In the genomic region with DNA sequence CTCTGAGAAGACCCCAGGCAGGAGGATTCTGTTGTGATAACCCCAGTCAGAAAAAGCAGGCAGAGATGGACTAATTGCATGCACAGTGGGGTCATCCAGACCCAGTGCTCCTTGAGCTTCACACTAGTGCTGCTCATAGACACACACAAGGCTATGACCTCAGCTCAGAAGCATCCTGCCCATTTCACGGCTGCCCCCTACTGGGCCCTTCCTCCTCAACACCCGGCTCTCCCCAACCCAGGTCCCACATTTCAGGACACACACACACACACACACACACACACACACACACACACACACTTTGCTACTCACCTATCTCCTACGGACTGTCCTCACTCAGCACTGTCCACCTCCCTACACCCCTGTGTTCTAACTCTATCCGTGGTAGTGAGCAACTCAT, we compare ENCODE assay signal across 8 mouse cellular contexts. TPM values are rescaled to one million over a fixed set of nuclear protein-coding genes. Genes with fewer than 3 reads are reported as not detected.
DNase-seq lines count a peak whose midpoint lies in the region; ATAC-seq and TF ChIP-seq lines count a peak whose summit lies in the region.

No protein-coding gene starts in this region.

- H3K4me2 ChIP-seq in forebrain, embryonic 11.5 days (ENCODE audit: low read depth, low read length, severe bottlenecking): no peak overlapping the region
- no peak overlapping the region for H3K4me2 ChIP-seq in forebrain, embryonic 13.5 days
- no peak overlapping the region for H3K4me2 ChIP-seq in embryonic facial prominence, embryonic 14.5 days (ENCODE audit: low read depth, low read length)
- H3K4me2 ChIP-seq in kidney, postnatal 0 days (ENCODE audit: low read length): no peak overlapping the region
- no peak overlapping the region for H3K4me2 ChIP-seq in midbrain, postnatal 0 days (ENCODE audit: low read depth, low read length, poor library complexity, severe bottlenecking)

- TF ChIP-seq CTCF in testis, adult 2 months (IDR thresholded peaks at IDR 0.05; ENCODE audit: control insufficient read depth, insufficient read depth, insufficient replicate concordance, low read depth, low read length): peak; percentile 33; the same call in 1 of the 2 replicates
- TF ChIP-seq CTCF in kidney, postnatal 0 days (IDR thresholded peaks at IDR 0.05; ENCODE audit: low read depth): peak; percentile 67
- peak; percentile 60 for TF ChIP-seq CTCF in midbrain, postnatal 0 days (IDR thresholded peaks at IDR 0.05)

- DNase-seq in forebrain, embryonic 11.5 days (ENCODE audit: low spot score): peak; percentile 72
- no peak for DNase-seq in testis, postnatal 14 days (ENCODE audit: low spot score)
- DNase-seq in embryonic facial prominence, embryonic 14.5 days (ENCODE audit: low spot score): no peak
- DNase-seq in kidney, postnatal 0 days (ENCODE audit: low spot score): peak; percentile 64
- peak; percentile 36 for DNase-seq in midbrain, postnatal 0 days (ENCODE audit: low spot score)
- DNase-seq in frontal cortex, postnatal 10 days (ENCODE audit: low spot score in 2 of 2): no peak

- H3K9ac ChIP-seq in forebrain, embryonic 11.5 days (ENCODE audit: low read length): no peak overlapping the region
- H3K9ac ChIP-seq in forebrain, embryonic 13.5 days: no peak overlapping the region
- H3K9ac ChIP-seq in embryonic facial prominence, embryonic 14.5 days (ENCODE audit: low read depth, low read length): no peak overlapping the region
- no peak overlapping the region for H3K9ac ChIP-seq in kidney, postnatal 0 days (ENCODE audit: low read depth, low read length)
- H3K9ac ChIP-seq in midbrain, postnatal 0 days (replicated peaks; ENCODE audit: low read length, poor library complexity, severe bottlenecking): no peak overlapping the region

- H3K36me3 ChIP-seq in forebrain, embryonic 11.5 days (ENCODE audit: control insufficient read depth, insufficient read depth, low read length): peaks cover 11% of the 10 kb centered on the region; the same call in 1 of the 2 replicates
- H3K36me3 ChIP-seq in forebrain, embryonic 13.5 days (ENCODE audit: poor library complexity, severe bottlenecking): peaks cover 59% of the 10 kb centered on the region
- peaks cover 3% of the 10 kb centered on the region for H3K36me3 ChIP-seq in testis, adult 2 months (ENCODE audit: control insufficient read depth, insufficient read depth, low read length)
- peaks cover 52% of the 10 kb centered on the region for H3K36me3 ChIP-seq in embryonic facial prominence, embryonic 14.5 days (ENCODE audit: control insufficient read depth, insufficient read depth, low read length)
- H3K36me3 ChIP-seq in kidney, postnatal 0 days (ENCODE audit: insufficient read depth, low read length): peaks cover 40% of the 10 kb centered on the region
- peaks cover 41% of the 10 kb centered on the region for H3K36me3 ChIP-seq in midbrain, postnatal 0 days (ENCODE audit: insufficient read depth, low read length)

- H3K4me3 ChIP-seq in forebrain, embryonic 11.5 days (ENCODE audit: low read depth, low read length): no peak overlapping the region
- H3K4me3 ChIP-seq in forebrain, embryonic 13.5 days: no peak overlapping the region
- H3K4me3 ChIP-seq in testis, adult 2 months (ENCODE audit: control insufficient read depth, low read depth, low read length): no peak overlapping the region
- H3K4me3 ChIP-seq in embryonic facial prominence, embryonic 14.5 days (ENCODE audit: low read depth, low read length): no peak overlapping the region
- H3K4me3 ChIP-seq in kidney, postnatal 0 days (replicated peaks; ENCODE audit: low read depth, low read length): no peak overlapping the region
- H3K4me3 ChIP-seq in midbrain, postnatal 0 days (ENCODE audit: low read depth, low read length): no peak overlapping the region

- 0 out of 2 replicates have a peak, but pooled peaks have one; percentile 35 for ATAC-seq in forebrain, embryonic 11.5 days (replicated peaks; ENCODE audit: low FRiP score)
- ATAC-seq in forebrain, embryonic 13.5 days: no peak
- peak; percentile 63 for ATAC-seq in embryonic facial prominence, embryonic 14.5 days (ENCODE audit: low read depth)
- ATAC-seq in kidney, postnatal 0 days (replicated peaks; ENCODE audit: low FRiP score, low read depth): peak; percentile 50
- ATAC-seq in midbrain, postnatal 0 days (ENCODE audit: low FRiP score): peak; percentile 22; the same call in 1 of the 2 replicates

- H3K27ac ChIP-seq in forebrain, embryonic 11.5 days (ENCODE audit: low read depth, low read length): no peak overlapping the region
- no peak overlapping the region for H3K27ac ChIP-seq in forebrain, embryonic 13.5 days
- no peak overlapping the region for H3K27ac ChIP-seq in testis, adult 2 months (ENCODE audit: control insufficient read depth, insufficient read depth, low read depth, low read length)
- no peak overlapping the region for H3K27ac ChIP-seq in embryonic facial prominence, embryonic 14.5 days (replicated peaks; ENCODE audit: low read depth, low read length)
- H3K27ac ChIP-seq in kidney, postnatal 0 days: no peak overlapping the region
- H3K27ac ChIP-seq in midbrain, postnatal 0 days (ENCODE audit: low read depth, low read length): no peak overlapping the region

- no peaks in the 10 kb centered on the region for H3K27me3 ChIP-seq in forebrain, embryonic 11.5 days (ENCODE audit: control insufficient read depth, insufficient read depth, low read length)
- H3K27me3 ChIP-seq in forebrain, embryonic 13.5 days: no peaks in the 10 kb centered on the region
- no peaks in the 10 kb centered on the region for H3K27me3 ChIP-seq in testis, adult 2 months (ENCODE audit: control insufficient read depth, insufficient read depth, low read length)
- H3K27me3 ChIP-seq in embryonic facial prominence, embryonic 14.5 days (replicated peaks; ENCODE audit: control insufficient read depth, insufficient read depth, low read length): no peaks in the 10 kb centered on the region
- H3K27me3 ChIP-seq in kidney, postnatal 0 days (ENCODE audit: insufficient read depth, low read length): no peaks in the 10 kb centered on the region
- H3K27me3 ChIP-seq in midbrain, postnatal 0 days (ENCODE audit: insufficient read depth, low read length): no peaks in the 10 kb centered on the region

- 41% methylated on average over 4 of the region's 4 CpGs for WGBS in forebrain, embryonic 11.5 days
- WGBS in forebrain, embryonic 13.5 days: 35% methylated on average over 4 of the region's 4 CpGs
- WGBS in embryonic facial prominence, embryonic 14.5 days: 21% methylated on average over 4 of the region's 4 CpGs
- WGBS in kidney, postnatal 0 days: 23% methylated on average over 4 of the region's 4 CpGs
- WGBS in midbrain, postnatal 0 days: 47% methylated on average over 4 of the region's 4 CpGs

- no peak for TF ChIP-seq POLR2A in testis, adult 2 months (IDR thresholded peaks at IDR 0.05; ENCODE audit: control insufficient read depth, low read depth, low read length)

- H3K9me3 ChIP-seq in forebrain, embryonic 11.5 days (ENCODE audit: control insufficient read depth, low read length): no peaks in the 10 kb centered on the region
- no peaks in the 10 kb centered on the region for H3K9me3 ChIP-seq in forebrain, embryonic 13.5 days (replicated peaks)
- no peaks in the 10 kb centered on the region for H3K9me3 ChIP-seq in embryonic facial prominence, embryonic 14.5 days (ENCODE audit: control insufficient read depth, low read length)
- H3K9me3 ChIP-seq in kidney, postnatal 0 days (replicated peaks; ENCODE audit: low read length): no peaks in the 10 kb centered on the region
- no peaks in the 10 kb centered on the region for H3K9me3 ChIP-seq in midbrain, postnatal 0 days (ENCODE audit: low read length)

- no peaks in the 10 kb centered on the region for H3K4me1 ChIP-seq in forebrain, embryonic 11.5 days (replicated peaks; ENCODE audit: control insufficient read depth, insufficient read depth, low read length)
- H3K4me1 ChIP-seq in forebrain, embryonic 13.5 days: no peaks in the 10 kb centered on the region
- H3K4me1 ChIP-seq in testis, adult 2 months (ENCODE audit: control insufficient read depth, insufficient read depth, low read length): no peaks in the 10 kb centered on the region
- no peaks in the 10 kb centered on the region for H3K4me1 ChIP-seq in embryonic facial prominence, embryonic 14.5 days (ENCODE audit: control insufficient read depth, insufficient read depth, low read length)
- no peaks in the 10 kb centered on the region for H3K4me1 ChIP-seq in kidney, postnatal 0 days (replicated peaks; ENCODE audit: insufficient read depth, low read length)
- no peaks in the 10 kb centered on the region for H3K4me1 ChIP-seq in midbrain, postnatal 0 days (ENCODE audit: insufficient read depth, low read length)

RNA-seq across cellular contexts. Expression of a gene that starts 16.4 kb away (rescaled TPM):
- 57.6 and 59.2 TPM in 2 replicates for polyA plus RNA-seq in forebrain, embryonic 11.5 days (2014; fragmentation: Nextera tagmentation; extraction: Ambion mirVana)
- polyA plus RNA-seq in forebrain, embryonic 13.5 days (2015; fragmentation: Nextera tagmentation; extraction: Ambion mirVana): 57.1 and 61.2 TPM in 2 replicates
- polyA plus RNA-seq in testis, adult 2 months (2012; rRNA removed): 14.8 and 15.6 TPM in 2 replicates
- polyA plus RNA-seq in embryonic facial prominence, embryonic 14.5 days (2014; fragmentation: Nextera tagmentation; extraction: Ambion mirVana): 87.3 and 87.4 TPM in 2 replicates
- 99.2 and 102 TPM in 2 replicates for polyA plus RNA-seq in kidney, postnatal 0 days (2015; fragmentation: Nextera tagmentation; extraction: Ambion mirVana)
- total RNA-seq in midbrain, postnatal 0 days (2014; rRNA removed): 23.6 and 25.8 TPM in 2 replicates
- polyA plus RNA-seq in midbrain, postnatal 0 days (2015; fragmentation: Nextera tagmentation; extraction: Ambion mirVana): 41.8 and 48.0 TPM in 2 replicates

RNA-seq across cellular contexts. Expression of a gene that starts 18.0 kb away (rescaled TPM):
- 26.7 and 27.8 TPM in 2 replicates for polyA plus RNA-seq in forebrain, embryonic 11.5 days (2014; fragmentation: Nextera tagmentation; extraction: Ambion mirVana)
- 30.3 and 32.7 TPM in 2 replicates for polyA plus RNA-seq in forebrain, embryonic 13.5 days (2015; fragmentation: Nextera tagmentation; extraction: Ambion mirVana)
- 5.5 and 7.5 TPM in 2 replicates for polyA plus RNA-seq in testis, adult 2 months (2012; rRNA removed)
- polyA plus RNA-seq in embryonic facial prominence, embryonic 14.5 days (2014; fragmentation: Nextera tagmentation; extraction: Ambion mirVana): 20.8 and 22.8 TPM in 2 replicates
- polyA plus RNA-seq in kidney, postnatal 0 days (2015; fragmentation: Nextera tagmentation; extraction: Ambion mirVana): 22.8 and 24.9 TPM in 2 replicates
- 79.0 and 81.6 TPM in 2 replicates for total RNA-seq in midbrain, postnatal 0 days (2014; rRNA removed)
- 58.4 and 61.9 TPM in 2 replicates for polyA plus RNA-seq in midbrain, postnatal 0 days (2015; fragmentation: Nextera tagmentation; extraction: Ambion mirVana)

RNA-seq across cellular contexts. Expression of a gene that starts 28.7 kb away (rescaled TPM):
- 3.2 and 4.3 TPM in 2 replicates for polyA plus RNA-seq in forebrain, embryonic 11.5 days (2014; fragmentation: Nextera tagmentation; extraction: Ambion mirVana)
- 4.1 TPM in 2 replicates for polyA plus RNA-seq in forebrain, embryonic 13.5 days (2015; fragmentation: Nextera tagmentation; extraction: Ambion mirVana)
- polyA plus RNA-seq in testis, adult 2 months (2012; rRNA removed): 9.4 and 10.9 TPM in 2 replicates
- polyA plus RNA-seq in embryonic facial prominence, embryonic 14.5 days (2014; fragmentation: Nextera tagmentation; extraction: Ambion mirVana): 9.4 and 13.1 TPM in 2 replicates
- polyA plus RNA-seq in kidney, postnatal 0 days (2015; fragmentation: Nextera tagmentation; extraction: Ambion mirVana): 2.4 and 2.9 TPM in 2 replicates
- total RNA-seq in midbrain, postnatal 0 days (2014; rRNA removed): 88.4 and 94.6 TPM in 2 replicates
- polyA plus RNA-seq in midbrain, postnatal 0 days (2015; fragmentation: Nextera tagmentation; extraction: Ambion mirVana): 9.4 and 12.1 TPM in 2 replicates

RNA-seq across cellular contexts. Expression of a gene that starts 42.2 kb away (rescaled TPM):
- 67.3 and 70.8 TPM in 2 replicates for polyA plus RNA-seq in forebrain, embryonic 11.5 days (2014; fragmentation: Nextera tagmentation; extraction: Ambion mirVana)
- 62.5 and 68.8 TPM in 2 replicates for polyA plus RNA-seq in forebrain, embryonic 13.5 days (2015; fragmentation: Nextera tagmentation; extraction: Ambion mirVana)
- 67.1 and 67.8 TPM in 2 replicates for polyA plus RNA-seq in testis, adult 2 months (2012; rRNA removed)
- polyA plus RNA-seq in embryonic facial prominence, embryonic 14.5 days (2014; fragmentation: Nextera tagmentation; extraction: Ambion mirVana): 50.0 and 54.3 TPM in 2 replicates
- polyA plus RNA-seq in kidney, postnatal 0 days (2015; fragmentation: Nextera tagmentation; extraction: Ambion mirVana): 41.4 and 43.6 TPM in 2 replicates
- 42.1 and 51.3 TPM in 2 replicates for total RNA-seq in midbrain, postnatal 0 days (2014; rRNA removed)
- 34.9 and 39.0 TPM in 2 replicates for polyA plus RNA-seq in midbrain, postnatal 0 days (2015; fragmentation: Nextera tagmentation; extraction: Ambion mirVana)

RNA-seq across cellular contexts. Expression of a gene that starts 56.0 kb away (rescaled TPM):
- polyA plus RNA-seq in forebrain, embryonic 11.5 days (2014; fragmentation: Nextera tagmentation; extraction: Ambion mirVana): 24.7 and 25.6 TPM in 2 replicates
- 17.4 and 20.9 TPM in 2 replicates for polyA plus RNA-seq in forebrain, embryonic 13.5 days (2015; fragmentation: Nextera tagmentation; extraction: Ambion mirVana)
- 216 and 228 TPM in 2 replicates for polyA plus RNA-seq in testis, adult 2 months (2012; rRNA removed)
- polyA plus RNA-seq in embryonic facial prominence, embryonic 14.5 days (2014; fragmentation: Nextera tagmentation; extraction: Ambion mirVana): 17.9 and 18.7 TPM in 2 replicates
- 7.9 and 9.5 TPM in 2 replicates for polyA plus RNA-seq in kidney, postnatal 0 days (2015; fragmentation: Nextera tagmentation; extraction: Ambion mirVana)
- total RNA-seq in midbrain, postnatal 0 days (2014; rRNA removed): 133 and 162 TPM in 2 replicates
- 22.4 and 25.8 TPM in 2 replicates for polyA plus RNA-seq in midbrain, postnatal 0 days (2015; fragmentation: Nextera tagmentation; extraction: Ambion mirVana)

Comparison
In these comparisons a context has a peak if more than half of its experiments do, and no peak if none do; other contexts are left out.
1. DNase-seq: peak in forebrain, embryonic 11.5 days (single experiment), kidney, postnatal 0 days (single experiment) and midbrain, postnatal 0 days (single experiment); none in testis, postnatal 14 days (single experiment), embryonic facial prominence, embryonic 14.5 days (single experiment) and frontal cortex, postnatal 10 days (0 of 2).
2. Peak in every context shown above with its lines, with median percentiles within 50 percentile points of each other: CTCF ChIP-seq.